7 mouse cellular contexts compared by ENCODE assay signal in the genomic region with DNA sequence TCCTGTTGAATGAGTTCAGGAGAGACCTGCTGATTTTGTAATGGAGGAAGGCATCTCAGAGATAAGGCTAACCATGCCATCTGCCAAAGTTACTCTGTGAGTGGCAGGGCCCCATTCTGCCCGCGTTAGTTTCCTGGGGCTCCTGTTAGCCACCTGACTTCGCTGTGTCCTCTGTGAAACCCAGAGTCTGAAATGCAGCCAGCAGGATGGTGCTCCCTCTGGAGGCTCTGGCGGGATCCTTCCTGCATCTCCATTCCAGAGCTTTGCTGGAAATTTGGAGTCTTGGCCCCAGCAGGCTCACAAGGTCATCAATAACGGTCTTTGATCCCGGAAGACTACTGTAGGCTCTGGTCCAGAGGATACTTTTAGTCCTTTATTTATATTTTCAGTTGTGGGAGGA. TPM values are rescaled to one million over a fixed set of nuclear protein-coding genes. Genes with fewer than 3 reads are reported as not detected.
DNase-seq lines count a peak whose midpoint lies in the region; TF ChIP-seq lines count a peak whose summit lies in the region.

No protein-coding gene starts in this region.

- no peaks in the 10 kb centered on the region for H3K4me1 ChIP-seq in lung, adult 2 months (ENCODE audit: control insufficient read depth, insufficient read depth, low read length)

- H3K4me3 ChIP-seq in lung, adult 2 months (replicated peaks; ENCODE audit: extremely low read depth, low read depth, low read length): no peak overlapping the region

- peak; percentile 30 to 49 for DNase-seq in layer of hippocampus, postnatal 10 days (ENCODE audit: low spot score in 2 of 2)
- DNase-seq in layer of hippocampus, adult 9-10 months (ENCODE audit: low spot score): no peak
- peak; percentile 36 for DNase-seq in adrenal gland, adult 8-10 months
- DNase-seq in embryo, embryonic 11 days: peak; percentile 41
- DNase-seq in lung, adult 2 months: peak; percentile 30
- no peak for DNase-seq in thymus, postnatal 14 days
- DNase-seq in Muller cell, postnatal 12 days (ENCODE audit: inconsistent ontology term): no peak

- WGBS in lung, adult 2 months: 20% methylated on average over 6 of the region's 6 CpGs

- TF ChIP-seq POLR2A in lung, adult 2 months (IDR thresholded peaks at IDR 0.05; ENCODE audit: borderline replicate concordance, extremely low read depth, low read depth, low read length): no peak

- peak; percentile 57 for TF ChIP-seq CTCF in lung, adult 2 months (IDR thresholded peaks at IDR 0.05; ENCODE audit: insufficient read depth, low read length)

RNA-seq across cellular contexts. Expression of a gene that starts 28.7 kb away (rescaled TPM):
- total RNA-seq in layer of hippocampus, postnatal 10 days (2021): 1 to 10 TPM; 1.5 to 1.8 TPM
- 10 to 100 TPM; 19.1 to 23.0 (median 21.1) TPM for total RNA-seq in adrenal gland, adult 8-10 months (2022)
- polyA plus RNA-seq in lung, adult 2 months (2012; rRNA removed): 14.7 and 15.1 TPM in 2 replicates

RNA-seq across cellular contexts. Expression of a gene that starts 34.5 kb away (rescaled TPM):
- total RNA-seq in layer of hippocampus, postnatal 10 days (2021): not detected
- total RNA-seq in adrenal gland, adult 8-10 months (2022): not detected
- 74.5 and 93.5 TPM in 2 replicates for polyA plus RNA-seq in lung, adult 2 months (2012; rRNA removed)

Comparison
In these comparisons a context has a peak if more than half of its experiments do, and no peak if none do; other contexts are left out.
1. DNase-seq: peak in layer of hippocampus, postnatal 10 days (2 of 2), adrenal gland, adult 8-10 months (single experiment), embryo, embryonic 11 days (single experiment) and lung, adult 2 months (single experiment); none in layer of hippocampus, adult 9-10 months (single experiment), thymus, postnatal 14 days (single experiment) and Muller cell, postnatal 12 days (single experiment).
2. RNA of a gene that starts 28.7 kb away (total RNA-seq): 19.1 to 23.0 TPM in adrenal gland, adult 8-10 months; 1.5 to 1.8 TPM in layer of hippocampus, postnatal 10 days; every median in the first group is over 4 times any median in the second.